Mouse (Mus musculus) gastrocnemius, adult 2 months (tissue): ENCODE measurements around the gene Zfp850. TPM values are rescaled to one million over a fixed set of nuclear protein-coding genes. Genes with fewer than 3 reads are reported as not detected.
"Not testable (repeated sequence)": the region's sequence is repeated elsewhere in the genome, so short reads cannot be mapped to it uniquely, and the experiment has no call there.

Experiments used
- DNase-seq: peaks from one replicate; pipeline ENCODE4 v3.0.0; 2022
- H3K27ac ChIP-seq: fragments of 200-600 bp; 2 replicates; pipeline ENCODE4 v1.8.1; 2022; ENCODE audit warnings: mild to moderate bottlenecking
- H3K4me3 ChIP-seq: fragments of 200-600 bp; 2 replicates; pipeline ENCODE4 v1.8.1; 2022; ENCODE audit warnings: mild to moderate bottlenecking, moderate library complexity
- CTCF ChIP-seq: fragments of 200-600 bp; IDR thresholded peaks from 2 replicates; pipeline ENCODE4 v1.8.1; 2022; ENCODE audit warnings: antibody characterized with exemption, mild to moderate bottlenecking, moderate library complexity
- intact Hi-C: fragments of 180-260 bp; cut with DNase I; formaldehyde crosslinking; loops from one replicate; pipeline ENCODE4 v1.15.1; 2025
- total RNA-seq, 2 experiments: library from RNA; stranded (reverse); gene quantifications; 2 replicates each; pipeline ENCODE4 v1.2.3; 2021

The Zfp850 gene
- total RNA-seq, 2 experiments from 2014 or later, result 0.39 to 0.43 TPM

GRCm38 (mm10) chr7:27941869-27942268 is 72.0 kb downstream of the Zfp850 start:
- H3K4me3 ChIP-seq, intact Hi-C loops, DNase-seq, H3K27ac ChIP-seq: not testable (repeated sequence)
- peak; percentile 52 for TF ChIP-seq CTCF

Other genes starting within 250 kb of the Zfp850 start
- gene Zfp626, start 206.9 kb downstream of the Zfp850 start, total RNA-seq, result 1 to 10 TPM; 4.0 to 5.0 TPM
- gene Zfp59, start 175.5 kb downstream of the Zfp850 start, total RNA-seq, result 1 to 10 TPM; 2.3 to 2.7 TPM
- gene Zfp607a, start 156.6 kb downstream of the Zfp850 start, total RNA-seq, result 1 to 10 TPM; 2.1 to 2.3 TPM
- 1 to 10 TPM; 4.1 to 6.2 TPM for gene Zfp974, start 84.7 kb downstream of the Zfp850 start, total RNA-seq
- 1 to 10 TPM; 7.7 to 10.0 TPM for gene Zfp780b, start 34.9 kb downstream of the Zfp850 start, total RNA-seq
- gene Psmc4, start 36.0 kb upstream of the Zfp850 start, total RNA-seq, result 100 to 1,000 TPM; 100 to 102 TPM
- not detected for gene Fcgbp, start 57.1 kb upstream of the Zfp850 start, total RNA-seq
- not detected for gene 9530053A07Rik, start 115.4 kb upstream of the Zfp850 start, total RNA-seq
- gene Fbl, start 155.6 kb upstream of the Zfp850 start, total RNA-seq, result 10 to 100 TPM; 21.2 to 28.9 TPM
- gene Dyrk1b, start 165.4 kb upstream of the Zfp850 start, total RNA-seq, result 10 to 100 TPM; 65.3 to 78.6 TPM